Mouse (Mus musculus) lung, postnatal 0 days (tissue): ENCODE data around the gene Kif13a.

Source experiments
- CTCF ChIP-seq: IDR thresholded peaks from 2 replicates; pipeline ENCODE4 v1.5.1; 2016; ENCODE audit warnings: antibody characterized with exemption, mild to moderate bottlenecking
- EP300 ChIP-seq: IDR thresholded peaks from 2 replicates; pipeline ENCODE4 v1.6.1; 2016; ENCODE audit warnings: antibody characterized with exemption, mild to moderate bottlenecking, control low read depth

DNA sequence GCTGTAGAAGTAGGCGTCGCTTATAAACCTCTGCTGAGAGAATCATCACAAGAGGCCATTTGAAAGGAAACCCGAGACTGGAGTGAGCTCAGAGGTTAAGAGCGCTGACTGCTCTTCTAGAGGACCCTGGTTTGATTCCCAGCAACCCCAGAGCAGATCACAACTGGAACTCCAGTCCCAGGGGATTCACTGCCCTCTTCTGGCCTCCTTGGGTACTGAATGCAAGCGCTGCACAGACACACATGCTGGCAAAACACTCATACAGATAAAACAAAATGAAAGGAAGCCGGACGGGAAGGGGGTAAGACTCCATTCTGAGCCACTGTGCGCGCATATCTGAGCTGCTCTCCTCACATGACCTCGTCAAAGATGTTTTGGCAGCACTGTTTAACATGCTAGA is 94.9 kb downstream of the Kif13a start:
- TF ChIP-seq CTCF: peak; percentile 42
- TF ChIP-seq EP300: no peak
